Mouse (Mus musculus) hindbrain, embryonic 15.5 days (tissue): Measurements from ENCODE around the gene Denr. TPM values are rescaled to one million over a fixed set of nuclear protein-coding genes. Genes with fewer than 3 reads are reported as not detected.
A peak's percentile ranks its signal among the peaks of the same experiment; 100 is the strongest.

ENCODE experiments used
- ATAC-seq: fragments of 200-750 bp; cut with Nextera tagmentation; 2 replicates; pipeline ENCODE4 v1.8.0; 2017; ENCODE audit warnings: low read depth, moderate number of reproducible peaks, moderate TSS enrichment; ENCODE audit not compliant: low FRiP score
- H3K27ac ChIP-seq: fragments of 300-500 bp; sonication (generic); replicated peaks from 2 replicates; pipeline ENCODE4 v1.5.1; 2015; ENCODE audit warnings: mild to moderate bottlenecking, inconsistent platforms
- H3K27me3 ChIP-seq: fragments of 300-500 bp; sonication (generic); 2 replicates; pipeline ENCODE4 v1.6.1; 2015; ENCODE audit warnings: control low read depth, inconsistent platforms
- H3K36me3 ChIP-seq: fragments of 300-500 bp; sonication (generic); 2 replicates; pipeline ENCODE4 v1.6.1; 2015; ENCODE audit warnings: control low read depth, inconsistent platforms
- H3K4me1 ChIP-seq: fragments of 300-500 bp; sonication (generic); replicated peaks from 2 replicates; pipeline ENCODE4 v1.6.1; 2015; ENCODE audit warnings: control low read depth, inconsistent platforms
- H3K4me2 ChIP-seq: fragments of 300-500 bp; sonication (generic); 2 replicates; pipeline ENCODE4 v1.6.1; 2015; ENCODE audit warnings: moderate library complexity, mild to moderate bottlenecking, inconsistent platforms
- H3K4me3 ChIP-seq: fragments of 300-500 bp; sonication (generic); 2 replicates; pipeline ENCODE4 v1.5.1; 2015; ENCODE audit warnings: mild to moderate bottlenecking, inconsistent platforms
- H3K9ac ChIP-seq: fragments of 300-500 bp; sonication (generic); 2 replicates; pipeline ENCODE4 v1.6.1; 2015; ENCODE audit warnings: inconsistent platforms
- H3K9me3 ChIP-seq: fragments of 300-500 bp; sonication (generic); 2 replicates; pipeline ENCODE4 v1.6.1; 2016; ENCODE audit warnings: control low read depth, inconsistent platforms
- WGBS: fragments of 180-500 bp; shearing (Covaris S2); methylation state at CpG from one replicate; pipeline ENCODE4 v1.1.7; 2015; 5-methylcytosine and 5-hydroxymethylcytosine counted together
- polyA plus RNA-seq: library from polyadenylated mRNA; unstranded; fragments of >200 nt; fragmentation: Nextera tagmentation; extraction: Ambion mirVana; gene quantifications from 2 replicates; pipeline ENCODE4 v1.2.1, GENCODE M21; 2015

The Denr gene
- polyA plus RNA-seq, result 118 and 125 TPM in 2 replicates

DNA sequence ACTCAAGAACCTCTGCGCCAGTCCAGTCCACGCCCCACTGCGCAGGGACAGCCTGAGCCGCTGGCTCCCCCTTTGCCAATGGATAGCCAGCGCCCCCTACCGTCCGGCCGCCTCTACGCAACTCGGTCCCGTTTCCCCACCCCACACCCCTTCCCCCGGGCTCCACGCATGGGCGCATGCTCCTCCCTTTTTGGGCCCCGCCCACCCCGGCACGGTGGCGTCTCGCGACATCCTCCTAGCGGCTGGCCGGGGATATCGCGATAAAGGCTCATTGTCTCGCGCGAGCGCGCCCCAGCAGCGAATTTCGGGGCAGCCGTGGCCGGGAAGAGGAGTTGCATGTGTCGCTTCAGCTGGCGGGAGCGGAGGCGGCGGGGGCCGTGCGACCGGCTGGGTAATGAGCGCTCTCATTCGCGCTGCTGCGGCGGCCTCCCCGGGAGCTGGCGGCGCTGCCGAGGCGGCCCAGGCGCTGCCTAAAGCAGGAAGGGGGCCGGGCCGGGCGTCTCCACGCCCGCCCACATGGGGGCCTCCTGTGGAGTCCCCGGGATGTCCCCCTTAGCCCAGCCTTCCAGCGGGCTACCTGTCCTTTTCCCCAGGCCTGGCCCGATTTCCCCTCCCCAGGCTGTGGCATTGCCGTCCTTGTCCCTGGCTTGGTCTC, at the start of gene Denr:
Gene Denr, plus strand, starts transcription at position 200 of the 655 bp plus-strand sequence.
- Histone ChIP-seq H3K9ac (peak within 1 kb of the TSS; percentile 95), H3K4me3 (peak within 1 kb of the TSS; percentile 83), H3K36me3 (peaks cover 26% of the 10 kb centered on the region), H3K27me3 (no peaks in the 10 kb centered on the region), H3K4me1 (peaks cover 20% of the 10 kb centered on the region), H3K9me3 (no peaks in the 10 kb centered on the region), H3K27ac (peak within 1 kb of the TSS; percentile 88), H3K4me2 (peak within 1 kb of the TSS; percentile 71)
- under 1% methylated on average over 48 of the region's 61 CpGs for WGBS
- ATAC-seq, result peak; percentile 96

GRCm38 (mm10) chr5:123858798-123859197, 48.2 kb upstream of the Denr start:
- ATAC-seq, result no peak
- 86% methylated on average over 11 of the region's 11 CpGs for WGBS

GRCm38 (mm10) chr5:123862374-123863350, 44.3 kb upstream of the Denr start:
- Histone ChIP-seq H3K4me1 (no peaks in the 10 kb centered on the region), H3K27ac (no peak overlapping the region), H3K9ac (no peak overlapping the region), H3K4me2 (no peak overlapping the region), H3K9me3 (no peaks in the 10 kb centered on the region), H3K36me3 (no peaks in the 10 kb centered on the region), H3K4me3 (no peak overlapping the region), H3K27me3 (no peaks in the 10 kb centered on the region)
- ATAC-seq, result no peak
- 84% methylated on average over 15 of the region's 15 CpGs for WGBS

More at GRCm38 (mm10) chr5:123858798-123859197, 48.2 kb upstream of the Denr start:
- Histone ChIP-seq H3K9me3 (no peaks in the 10 kb centered on the region), H3K36me3 (no peaks in the 10 kb centered on the region), H3K27ac (no peak overlapping the region), H3K4me3 (no peak overlapping the region), H3K27me3 (no peaks in the 10 kb centered on the region), H3K4me2 (no peak overlapping the region), H3K9ac (no peak overlapping the region), H3K4me1 (no peaks in the 10 kb centered on the region)

DNA sequence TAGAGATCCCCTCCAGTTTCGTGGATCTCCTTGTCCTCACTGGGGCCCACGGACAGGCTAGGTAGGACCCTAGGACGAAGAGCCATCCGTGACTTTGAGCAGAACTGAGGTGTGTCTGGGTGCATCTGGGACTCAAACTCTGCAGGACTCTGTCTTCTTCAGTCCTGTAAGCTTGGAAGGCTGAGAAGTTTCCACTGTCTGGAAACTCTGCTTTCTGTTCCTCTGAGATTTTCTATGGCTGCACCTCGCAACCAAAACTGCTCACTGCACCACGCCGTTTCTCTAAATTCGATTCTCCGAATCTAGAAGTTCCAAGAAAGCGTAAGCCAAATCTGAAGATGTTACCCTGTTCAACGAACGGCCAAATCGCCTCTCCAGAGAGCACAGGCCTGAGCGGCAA, 43.0 kb upstream of the Denr start:
- H3K36me3 ChIP-seq, result no peaks in the 10 kb centered on the region
- H3K27me3 ChIP-seq, result no peaks in the 10 kb centered on the region
- H3K4me3 ChIP-seq, result no peak overlapping the region
- WGBS, result 91% methylated on average over 14 of the region's 14 CpGs
- ATAC-seq, result no peak
- H3K9ac ChIP-seq, result no peak overlapping the region
- no peak overlapping the region for H3K27ac ChIP-seq
- no peaks in the 10 kb centered on the region for H3K9me3 ChIP-seq
- no peak overlapping the region for H3K4me2 ChIP-seq
- no peaks in the 10 kb centered on the region for H3K4me1 ChIP-seq

- H3K36me3 ChIP-seq, result no peaks in the 10 kb centered on the region
- no peak within 1 kb of the TSS for H3K4me3 ChIP-seq
- H3K9me3 ChIP-seq, result no peaks in the 10 kb centered on the region
- no peak within 1 kb of the TSS for H3K27ac ChIP-seq
- H3K4me1 ChIP-seq, result no peaks in the 10 kb centered on the region
- ATAC-seq, result no peak
- no peak within 1 kb of the TSS for H3K4me2 ChIP-seq
- H3K27me3 ChIP-seq, result no peaks in the 10 kb centered on the region
- no peak within 1 kb of the TSS for H3K9ac ChIP-seq
- WGBS, result 80% methylated on average over 12 of the region's 12 CpGs
Measured at GRCm38 (mm10) chr5:123865365-123865764, 41.6 kb upstream of the Denr start, which contains the start of gene Hcar2. TSS of gene Hcar2 (minus strand) at chr5:123865499.

DNA sequence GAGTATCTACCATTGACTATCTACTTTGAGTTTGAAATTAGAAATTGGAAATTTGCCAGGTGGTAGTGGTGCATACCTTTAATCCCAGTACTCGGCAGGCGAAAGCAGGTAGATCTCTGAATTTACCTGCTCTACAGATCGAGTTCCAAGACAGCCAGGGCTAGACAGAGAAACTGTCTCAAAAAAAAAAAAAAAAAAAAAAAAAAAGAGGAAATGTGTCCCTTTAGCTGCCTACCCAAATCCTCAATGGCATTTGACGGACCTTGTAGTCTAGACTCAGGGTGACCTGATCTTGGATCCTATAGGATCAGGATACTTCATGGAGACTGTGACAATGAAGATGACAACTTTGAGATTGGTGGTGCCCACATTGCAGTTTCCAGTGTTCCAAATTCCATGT, 40.5 kb upstream of the Denr start:
- 87% methylated on average over 4 of the region's 4 CpGs for WGBS
- H3K9me3 ChIP-seq, result no peaks in the 10 kb centered on the region
- H3K27me3 ChIP-seq, result no peaks in the 10 kb centered on the region
- H3K4me1 ChIP-seq, result no peaks in the 10 kb centered on the region
- H3K27ac ChIP-seq, result no peak overlapping the region
- H3K4me3 ChIP-seq, result no peak overlapping the region
- H3K4me2 ChIP-seq, result no peak overlapping the region
- no peaks in the 10 kb centered on the region for H3K36me3 ChIP-seq
- no peak for ATAC-seq
- no peak overlapping the region for H3K9ac ChIP-seq

GRCm38 (mm10) chr5:123869615-123870014, 37.4 kb upstream of the Denr start:
- 91% methylated on average over 4 of the region's 4 CpGs for WGBS
- H3K4me1 ChIP-seq, result no peaks in the 10 kb centered on the region
- H3K36me3 ChIP-seq, result no peaks in the 10 kb centered on the region
- H3K9ac ChIP-seq, result no peak overlapping the region
- no peak for ATAC-seq
- no peak overlapping the region for H3K4me3 ChIP-seq
- no peak overlapping the region for H3K4me2 ChIP-seq
- H3K9me3 ChIP-seq, result no peaks in the 10 kb centered on the region
- no peaks in the 10 kb centered on the region for H3K27me3 ChIP-seq
- no peak overlapping the region for H3K27ac ChIP-seq

DNA sequence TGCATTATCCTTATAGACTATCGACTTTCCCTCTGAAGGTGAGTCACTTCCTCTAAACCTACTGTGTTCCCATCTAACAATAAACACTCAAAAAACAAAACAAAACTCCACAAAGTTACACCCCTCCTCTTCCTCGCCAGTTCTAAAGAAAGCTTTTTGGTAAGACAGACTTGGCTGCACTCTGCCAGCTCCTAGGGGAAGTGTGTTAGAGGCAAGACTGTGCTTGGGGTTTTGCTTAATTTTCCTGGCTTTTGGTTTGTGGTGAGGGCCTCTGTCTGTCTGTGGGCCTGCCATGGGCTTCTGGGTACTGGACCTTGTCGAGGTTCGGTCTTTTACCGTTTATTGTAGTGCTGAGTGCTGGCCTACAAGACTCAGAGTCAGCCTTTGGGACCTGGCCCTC, 32.8 kb upstream of the Denr start:
- Histone ChIP-seq H3K4me1 (no peaks in the 10 kb centered on the region), H3K4me2 (no peak overlapping the region), H3K36me3 (no peaks in the 10 kb centered on the region), H3K4me3 (no peak overlapping the region), H3K27me3 (no peaks in the 10 kb centered on the region), H3K9me3 (no peaks in the 10 kb centered on the region), H3K27ac (no peak overlapping the region), H3K9ac (no peak overlapping the region)
- ATAC-seq, result no peak
- WGBS, result 91% methylated on average over 5 of the region's 5 CpGs

DNA sequence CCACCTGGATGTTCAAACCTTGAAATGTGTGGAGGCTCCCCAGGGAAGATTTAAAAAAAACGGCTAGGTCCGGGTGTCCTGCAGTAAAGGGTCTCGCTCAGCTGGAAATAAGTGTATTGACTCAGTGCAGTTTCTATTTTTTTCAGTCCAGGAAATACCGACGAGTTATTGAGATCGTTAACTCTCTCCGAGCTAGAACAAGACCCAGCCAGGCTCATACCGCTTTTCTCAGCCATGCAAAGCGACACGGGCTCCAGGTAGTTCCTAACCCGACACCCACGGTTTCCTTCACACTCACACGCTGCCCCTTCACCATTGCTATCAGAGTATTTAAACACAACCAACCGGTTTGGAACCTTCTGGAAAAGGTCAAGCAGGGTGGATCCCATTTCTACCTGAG, 28.9 kb upstream of the Denr start:
- Histone ChIP-seq H3K9ac (no peak overlapping the region), H3K27me3 (no peaks in the 10 kb centered on the region), H3K4me3 (no peak overlapping the region), H3K4me2 (peak overlapping the region; percentile 27), H3K36me3 (no peaks in the 10 kb centered on the region), H3K9me3 (no peaks in the 10 kb centered on the region), H3K27ac (no peak overlapping the region), H3K4me1 (no peaks in the 10 kb centered on the region)
- no peak for ATAC-seq
- 72% methylated on average over 14 of the region's 14 CpGs for WGBS

- Histone ChIP-seq H3K27me3 (no peaks in the 10 kb centered on the region), H3K9ac (no peak within 1 kb of the TSS), H3K9me3 (no peaks in the 10 kb centered on the region), H3K4me2 (no peak within 1 kb of the TSS), H3K4me3 (no peak within 1 kb of the TSS), H3K4me1 (no peaks in the 10 kb centered on the region), H3K36me3 (no peaks in the 10 kb centered on the region), H3K27ac (no peak within 1 kb of the TSS)
- ATAC-seq, result no peak
- WGBS, result 74% methylated on average over 12 of the region's 12 CpGs
Measured at GRCm38 (mm10) chr5:123879928-123880327, 27.0 kb upstream of the Denr start, which contains the start of gene Hcar1. TSS of gene Hcar1 (minus strand) at chr5:123880020.

DNA sequence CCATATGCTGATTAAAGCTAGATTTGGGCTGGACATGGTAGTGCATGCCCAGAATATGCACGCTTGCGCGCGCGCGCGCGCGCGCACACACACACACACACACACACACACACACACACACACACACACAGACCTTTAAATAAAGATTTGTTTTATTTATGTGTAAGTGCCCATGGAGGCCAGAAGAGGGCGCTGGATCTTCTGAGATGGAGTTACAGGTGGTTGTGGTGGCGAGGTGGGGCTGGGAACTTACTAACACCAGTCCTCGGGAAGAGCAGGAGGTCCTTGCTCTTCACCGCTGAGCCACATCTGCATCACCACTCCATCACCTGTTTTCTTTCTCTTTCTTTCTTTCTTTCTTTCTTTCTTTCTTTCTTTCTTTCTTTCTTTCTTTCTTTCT, 26.2 kb upstream of the Denr start:
- Histone ChIP-seq H3K9me3 (no peaks in the 10 kb centered on the region), H3K4me2 (no peak overlapping the region), H3K9ac (no peak overlapping the region), H3K4me3 (no peak overlapping the region), H3K36me3 (no peaks in the 10 kb centered on the region), H3K27ac (no peak overlapping the region), H3K4me1 (no peaks in the 10 kb centered on the region), H3K27me3 (no peaks in the 10 kb centered on the region)
- 80% methylated on average over 14 of the region's 14 CpGs for WGBS
- ATAC-seq, result no peak

DNA sequence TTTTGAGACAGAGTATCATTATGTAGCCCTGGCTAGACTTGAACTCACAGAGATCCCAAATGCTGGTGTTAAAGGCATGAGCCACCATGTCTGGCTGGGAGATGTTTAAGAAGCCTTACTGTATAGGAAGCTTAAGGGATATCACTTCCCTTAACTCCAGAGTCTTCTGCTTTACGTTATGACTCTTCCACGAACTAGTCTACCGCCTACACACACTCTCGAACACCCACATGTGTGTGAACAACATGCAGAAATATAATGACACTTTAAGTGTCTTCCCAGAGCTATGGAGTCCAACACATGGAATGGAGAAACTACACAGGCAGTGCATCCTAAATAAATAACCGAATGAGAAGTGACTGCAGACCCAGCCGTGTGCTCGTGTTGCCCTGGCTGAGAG, 23.1 kb upstream of the Denr start:
- H3K4me2 ChIP-seq, result no peak overlapping the region
- H3K36me3 ChIP-seq, result no peaks in the 10 kb centered on the region
- ATAC-seq, result no peak
- H3K4me3 ChIP-seq, result no peak overlapping the region
- H3K27me3 ChIP-seq, result no peaks in the 10 kb centered on the region
- 85% methylated on average over 7 of the region's 7 CpGs for WGBS
- no peaks in the 10 kb centered on the region for H3K4me1 ChIP-seq
- no peaks in the 10 kb centered on the region for H3K9me3 ChIP-seq
- H3K27ac ChIP-seq, result no peak overlapping the region
- no peak overlapping the region for H3K9ac ChIP-seq
